15 mouse cellular contexts compared by ENCODE assay signal in the genomic region with DNA sequence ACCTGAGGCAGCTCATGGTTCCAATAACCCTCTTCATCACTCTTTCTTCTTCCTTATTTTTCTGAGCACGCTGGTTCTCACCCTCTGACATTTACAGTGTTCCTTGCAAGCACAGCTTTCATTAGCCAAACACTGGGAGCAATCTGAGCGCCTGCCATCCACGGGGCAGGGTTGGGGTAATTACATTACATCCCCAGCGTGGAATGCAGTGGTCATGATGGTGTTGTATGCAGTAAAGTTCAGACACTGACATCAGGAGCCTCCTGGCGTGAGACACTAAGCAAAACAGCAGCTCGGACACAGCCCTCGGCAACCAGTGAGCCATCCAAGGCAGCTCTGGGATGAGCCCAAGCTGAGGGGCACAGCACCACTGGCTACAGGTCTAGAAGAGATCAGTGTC.
"Had no signal": no experiment of that assay in that cellular context is flagged by ENCODE, and none has a peak within 500 bp of the region (broad histone marks: within the 10 kb centered on the region; RNA-seq: fewer than 3 reads in every experiment).

No protein-coding gene starts in this region.

- H3K4me2 ChIP-seq: limb, embryonic 13.5 days; liver, embryonic 12.5 days; liver, embryonic 15.5 days; midbrain, embryonic 11.5 days had no signal

- H3K9me3 ChIP-seq: limb, embryonic 10.5 days; limb, embryonic 13.5 days; liver, embryonic 12.5 days; liver, embryonic 15.5 days; megakaryocyte, embryonic 14.5 days had no signal

- H3K4me3 ChIP-seq: limb, embryonic 10.5 days; limb, embryonic 13.5 days; liver, embryonic 12.5 days; liver, embryonic 15.5 days; megakaryocyte, embryonic 14.5 days had no signal

- H3K4me1 ChIP-seq: liver, embryonic 12.5 days; liver, embryonic 15.5 days; megakaryocyte, embryonic 14.5 days had no signal

- H3K36me3 ChIP-seq: limb, embryonic 10.5 days; limb, embryonic 13.5 days; liver, embryonic 12.5 days; liver, embryonic 15.5 days had no signal

- H3K27ac ChIP-seq: limb, embryonic 10.5 days; limb, embryonic 13.5 days; liver, embryonic 12.5 days; liver, embryonic 15.5 days had no signal

- ATAC-seq: liver, embryonic 12.5 days had no signal

- H3K9ac ChIP-seq: limb, embryonic 13.5 days; liver, embryonic 12.5 days; liver, embryonic 15.5 days had no signal

- DNase-seq: kidney, adult 18-20 months; kidney, adult 9 months; kidney, postnatal 14 days; kidney, postnatal 4 days; liver; lung, adult 18-20 months; midbrain, embryonic 14.5 days; thymus, adult 18-20 months; thymus, postnatal 4 days had no signal

- H3K27me3 ChIP-seq: limb, embryonic 13.5 days; liver, embryonic 12.5 days; liver, embryonic 15.5 days had no signal
